Mouse (Mus musculus) CH12.LX (cell line): ENCODE data around the gene Lyst.

ENCODE experiments used
- CHD2 ChIP-seq: IDR thresholded peaks from 2 replicates; pipeline ENCODE4 v1.6.1; 2011; ENCODE audit warnings: low read length, improper control_type of control experiment
- CTCF ChIP-seq, 2 experiments: IDR thresholded peaks in 1 of 2; conservative IDR thresholded peaks in 1 of 2; 2 replicates each; pipeline ENCODE4 v1.5.1; 2011 to 2012; ENCODE audit warnings: low read depth in 2 of 2, low read length in 2 of 2, improper control_type of control experiment in 1 of 2, inconsistent platforms in 1 of 2, mild to moderate bottlenecking in 1 of 2, moderate library complexity in 1 of 2
- ELF1 ChIP-seq: IDR thresholded peaks from 2 replicates; pipeline ENCODE4 v1.6.1; 2014; ENCODE audit warnings: low read depth, mild to moderate bottlenecking, inconsistent platforms, low read length, improper control_type of control experiment
- EP300 ChIP-seq: IDR thresholded peaks from 2 replicates; pipeline ENCODE4 v1.6.1; 2011; ENCODE audit warnings: low read length, improper control_type of control experiment
- ETS1 ChIP-seq: conservative IDR thresholded peaks from 2 replicates; pipeline ENCODE4 v1.6.1; 2012; ENCODE audit warnings: low read depth, mild to moderate bottlenecking, inconsistent platforms, low read length, improper control_type of control experiment, moderate library complexity
- HCFC1 ChIP-seq: IDR thresholded peaks from 2 replicates; pipeline ENCODE4 v1.6.1; 2012; ENCODE audit warnings: low read depth, mild to moderate bottlenecking, inconsistent platforms, low read length, improper control_type of control experiment
- JUND ChIP-seq: conservative IDR thresholded peaks from 2 replicates; pipeline ENCODE4 v1.6.1; 2011; ENCODE audit warnings: low read depth, low read length, improper control_type of control experiment
- MAX ChIP-seq: IDR thresholded peaks from 2 replicates; pipeline ENCODE4 v1.6.1; 2011; ENCODE audit warnings: low read length, improper control_type of control experiment
- MXI1 ChIP-seq: IDR thresholded peaks from 2 replicates; pipeline ENCODE4 v1.6.1; 2011; ENCODE audit warnings: mild to moderate bottlenecking, low read depth, low read length, improper control_type of control experiment
- PAX5 ChIP-seq: IDR thresholded peaks from 2 replicates; pipeline ENCODE4 v1.6.1; 2012; ENCODE audit warnings: low read length, inconsistent platforms, mixed read lengths
- POLR2AphosphoS2 ChIP-seq: IDR thresholded peaks from 2 replicates; pipeline ENCODE4 v1.6.1; 2011; ENCODE audit warnings: low read depth, low read length, improper control_type of control experiment
- SIN3A ChIP-seq: IDR thresholded peaks from 2 replicates; pipeline ENCODE4 v1.6.1; 2012; ENCODE audit warnings: low read length, improper control_type of control experiment, inconsistent platforms
- TBP ChIP-seq: conservative IDR thresholded peaks from 2 replicates; pipeline ENCODE4 v1.6.1; 2011; ENCODE audit warnings: low read depth, low read length, improper control_type of control experiment
- UBTF ChIP-seq: IDR thresholded peaks from 2 replicates; pipeline ENCODE4 v1.6.1; 2012; ENCODE audit warnings: low read depth, mild to moderate bottlenecking, inconsistent platforms, low read length, improper control_type of control experiment, moderate library complexity

DNA sequence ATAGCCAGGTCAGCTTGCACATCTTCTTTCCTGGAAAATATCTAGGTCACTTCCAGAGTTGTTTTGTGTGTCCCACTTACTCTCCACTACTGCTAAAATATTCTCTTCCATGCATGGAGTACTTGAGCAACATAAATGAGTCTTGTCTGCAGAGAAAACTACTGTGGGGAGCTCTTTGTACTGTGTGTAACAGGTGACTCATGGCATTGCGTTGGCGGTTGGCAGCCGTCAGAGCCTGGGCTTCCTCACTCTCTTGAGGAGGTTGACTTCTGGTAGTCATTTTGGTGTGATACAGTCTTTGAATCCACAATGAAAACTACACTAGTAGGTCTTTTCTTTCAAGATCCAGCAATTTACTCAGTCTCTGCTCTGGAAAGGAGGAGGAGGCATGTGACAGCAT lies 201.8 kb downstream of the Lyst start:
- TF ChIP-seq CTCF (conservative IDR thresholded peaks at IDR 0.05 in 1 of 2, IDR thresholded peaks at IDR 0.05 in 1 of 2; ENCODE audit: low read depth in 2 of 2, low read length in 2 of 2): no peak
- TF ChIP-seq MAX: no peak
- TF ChIP-seq PAX5: no peak
- no peak for TF ChIP-seq MXI1
- TF ChIP-seq ELF1: no peak
- TF ChIP-seq SIN3A: no peak
- no peak for TF ChIP-seq TBP
- no peak for TF ChIP-seq CHD2
- no peak for TF ChIP-seq EP300
- TF ChIP-seq JUND: no peak
- no peak for TF ChIP-seq UBTF
- TF ChIP-seq POLR2AphosphoS2: no peak
- no peak for TF ChIP-seq ETS1
- no peak for TF ChIP-seq HCFC1
